ENCODE assay signal across 13 mouse cellular contexts in the genomic region with DNA sequence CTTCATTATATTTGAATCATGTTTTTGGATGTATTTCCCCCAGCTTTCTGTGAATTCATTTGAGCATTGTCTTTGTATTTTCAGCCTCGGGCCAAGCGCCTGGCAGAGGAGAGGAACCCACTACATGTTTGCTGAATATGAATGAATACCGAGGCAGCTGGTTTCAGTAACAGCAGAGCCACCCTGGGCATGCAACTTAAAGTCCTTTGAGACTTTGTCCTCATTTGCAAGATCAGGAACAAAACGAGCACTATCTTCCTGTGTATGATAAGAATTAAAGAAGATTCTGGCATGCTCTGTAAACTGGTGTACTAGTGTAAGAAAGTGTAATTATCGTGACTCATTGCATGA.
DNase-seq lines count a peak whose midpoint lies in the region; ATAC-seq lines count a peak whose summit lies in the region.
"Had no signal": no experiment of that assay in that cellular context is flagged by ENCODE, and none has a peak within 500 bp of the region (broad histone marks: within the 10 kb centered on the region; RNA-seq: fewer than 3 reads in every experiment).

No protein-coding gene starts in this region.

- no peaks in the 10 kb centered on the region for H3K36me3 ChIP-seq in forebrain, embryonic 13.5 days (ENCODE audit: poor library complexity, severe bottlenecking)
- H3K36me3 ChIP-seq in neural tube, embryonic 13.5 days: no peaks in the 10 kb centered on the region
- H3K36me3 ChIP-seq: embryonic facial prominence, embryonic 10.5 days; liver, embryonic 12.5 days had no signal

- H3K27me3 ChIP-seq in forebrain, embryonic 13.5 days: no peaks in the 10 kb centered on the region
- H3K27me3 ChIP-seq in neural tube, embryonic 13.5 days: no peaks in the 10 kb centered on the region
- H3K27me3 ChIP-seq: liver, embryonic 12.5 days; megakaryocyte, embryonic 14.5 days had no signal

- no peak overlapping the region for H3K9ac ChIP-seq in forebrain, embryonic 13.5 days
- no peak overlapping the region for H3K9ac ChIP-seq in neural tube, embryonic 13.5 days
- H3K9ac ChIP-seq: liver, embryonic 12.5 days had no signal

- no peaks in the 10 kb centered on the region for H3K9me3 ChIP-seq in forebrain, embryonic 13.5 days (replicated peaks)
- no peaks in the 10 kb centered on the region for H3K9me3 ChIP-seq in neural tube, embryonic 13.5 days
- H3K9me3 ChIP-seq: embryonic facial prominence, embryonic 10.5 days; liver, embryonic 12.5 days; megakaryocyte, embryonic 14.5 days had no signal

- H3K4me3 ChIP-seq in forebrain, embryonic 13.5 days: no peak overlapping the region
- no peak overlapping the region for H3K4me3 ChIP-seq in neural tube, embryonic 13.5 days
- H3K4me3 ChIP-seq: embryonic facial prominence, embryonic 10.5 days; gastrocnemius, adult 2 months; liver, embryonic 12.5 days; megakaryocyte, embryonic 14.5 days had no signal

- peak; percentile 80 for ATAC-seq in forebrain, embryonic 13.5 days
- ATAC-seq in neural tube, embryonic 13.5 days (ENCODE audit: low read depth): peak; percentile 65; the same call in 1 of the 2 replicates
- no peak for ATAC-seq in CD4-positive, CD25-positive, alpha-beta regulatory T cell, adult 4 months
- ATAC-seq: liver, embryonic 12.5 days had no signal

- H3K4me2 ChIP-seq in forebrain, embryonic 13.5 days: peak overlapping the region; percentile 42; the same call in 1 of the 2 replicates
- 0 out of 2 replicates have a peak overlapping the region, but pooled peaks have one; percentile 40 for H3K4me2 ChIP-seq in neural tube, embryonic 13.5 days
- H3K4me2 ChIP-seq: liver, embryonic 12.5 days had no signal

- H3K27ac ChIP-seq in forebrain, embryonic 13.5 days: peak overlapping the region; percentile 81
- H3K27ac ChIP-seq in neural tube, embryonic 13.5 days (replicated peaks): peak overlapping the region; percentile 50
- H3K27ac ChIP-seq: embryonic facial prominence, embryonic 10.5 days; gastrocnemius, adult 2 months; liver, embryonic 12.5 days had no signal

- peaks cover 18% of the 10 kb centered on the region for H3K4me1 ChIP-seq in forebrain, embryonic 13.5 days
- peaks cover 15% of the 10 kb centered on the region for H3K4me1 ChIP-seq in neural tube, embryonic 13.5 days (replicated peaks)
- H3K4me1 ChIP-seq: liver, embryonic 12.5 days; megakaryocyte, embryonic 14.5 days had no signal

- DNase-seq in brain, adult 2 months (ENCODE audit: low read depth, low spot score): peak; percentile 64
- peak; percentile 38 to 74 for DNase-seq in layer of hippocampus, adult 18-20 months (ENCODE audit: low spot score in 2 of 2)
- no peak for DNase-seq in spleen, postnatal 10 days (ENCODE audit: low spot score in 2 of 2)
- DNase-seq in T-cell, adult 2 months (ENCODE audit: low spot score): no peak
- DNase-seq: gastrocnemius, adult 2 months; kidney, postnatal 36 days; thymus, postnatal 14 days had no signal

- 29% methylated on average over 5 of the region's 5 CpGs for WGBS in forebrain, embryonic 13.5 days
- 51% methylated on average over 5 of the region's 5 CpGs for WGBS in neural tube, embryonic 13.5 days

Comparison
In these comparisons a context has a peak if more than half of its experiments do, and no peak if none do; other contexts are left out.
1. DNase-seq: peak in brain, adult 2 months (single experiment) and layer of hippocampus, adult 18-20 months (2 of 2); none in spleen, postnatal 10 days (0 of 2) and T-cell, adult 2 months (single experiment).